Comparison of ENCODE assay signal across 22 mouse cellular contexts in genomic region chr15:80059606-80060005, GRCm38 (mm10). TPM values are rescaled to one million over a fixed set of nuclear protein-coding genes. Genes with fewer than 3 reads are reported as not detected.
DNase-seq lines count a peak whose midpoint lies in the region; ATAC-seq and TF ChIP-seq lines count a peak whose summit lies in the region.
"Had no signal": no experiment of that assay in that cellular context is flagged by ENCODE, and none has a peak within 500 bp of the region (broad histone marks: within the 10 kb centered on the region; RNA-seq: fewer than 3 reads in every experiment).

No protein-coding gene starts in this region.

- H3K27me3 ChIP-seq in intestine, embryonic 14.5 days (replicated peaks; ENCODE audit: control insufficient read depth, insufficient read depth, low read length), result no peaks in the 10 kb centered on the region
- H3K27me3 ChIP-seq in intestine, postnatal 0 days (replicated peaks; ENCODE audit: control insufficient read depth, insufficient read depth, low read length), result no peaks in the 10 kb centered on the region
- H3K27me3 ChIP-seq: limb, embryonic 15.5 days; Patski had no signal

- ATAC-seq in intestine, embryonic 14.5 days (replicated peaks; ENCODE audit: low FRiP score, low TSS enrichment, low read depth), result peak; percentile 48; the same call in 1 of the 2 replicates
- ATAC-seq in intestine, postnatal 0 days, result no peak
- ATAC-seq: CD4-positive, CD25-positive, alpha-beta regulatory T cell, adult 4 months; forebrain, postnatal 0 days; hindbrain, postnatal 0 days; Patski had no signal

- H3K4me2 ChIP-seq in intestine, embryonic 14.5 days (ENCODE audit: low read length), result no peak overlapping the region
- H3K4me2 ChIP-seq in intestine, postnatal 0 days (replicated peaks; ENCODE audit: low read depth), result no peak overlapping the region
- H3K4me2 ChIP-seq: limb, embryonic 15.5 days; neural tube, embryonic 12.5 days had no signal

- H3K9ac ChIP-seq in intestine, embryonic 14.5 days (ENCODE audit: low read length), result no peak overlapping the region
- no peak overlapping the region for H3K9ac ChIP-seq in intestine, postnatal 0 days (ENCODE audit: low read depth, low read length)
- H3K9ac ChIP-seq: forebrain, postnatal 0 days; limb, embryonic 15.5 days; neural tube, embryonic 12.5 days had no signal

- H3K36me3 ChIP-seq in intestine, embryonic 14.5 days (ENCODE audit: control insufficient read depth, insufficient read depth, low read length), result no peaks in the 10 kb centered on the region
- no peaks in the 10 kb centered on the region for H3K36me3 ChIP-seq in intestine, postnatal 0 days (ENCODE audit: control insufficient read depth, insufficient read depth)
- H3K36me3 ChIP-seq: limb, embryonic 15.5 days; midbrain, embryonic 10.5 days; neural tube, embryonic 12.5 days had no signal

- no peak overlapping the region for H3K27ac ChIP-seq in intestine, embryonic 14.5 days (ENCODE audit: low read depth)
- no peak overlapping the region for H3K27ac ChIP-seq in intestine, postnatal 0 days (ENCODE audit: low read depth, low read length)
- H3K27ac ChIP-seq: hindbrain, postnatal 0 days; limb, embryonic 15.5 days; macrophage; midbrain, embryonic 10.5 days; neural tube, embryonic 12.5 days had no signal

- WGBS in intestine, embryonic 14.5 days, result 49% methylated on average over 7 of the region's 7 CpGs
- WGBS in intestine, postnatal 0 days, result 39% methylated on average over 7 of the region's 7 CpGs

- DNase-seq in intestine, embryonic 14.5 days (ENCODE audit: low spot score), result no peak
- DNase-seq in kidney, adult 8-10 months, result peak; percentile 69 to 81
- peak; percentile 73 for DNase-seq in kidney, postnatal 14 days
- peak; percentile 76 for DNase-seq in yolk sac, embryonic 10.5 days (ENCODE audit: low spot score)
- DNase-seq in natural killer cell, adult 2 months (ENCODE audit: low spot score in 2 of 2), result no peak
- no peak for DNase-seq in layer of hippocampus, adult 9-10 months (ENCODE audit: low spot score)
- DNase-seq: adrenal gland, postnatal 14 days; cerebellum, adult 11 months; cerebellum, postnatal 25 days; embryo, embryonic 11 days; forebrain, postnatal 0 days; heart, adult 18-20 months; right cerebral cortex, adult 18-20 months; thymus, postnatal 14 days had no signal

- H3K4me3 ChIP-seq in intestine, embryonic 14.5 days (ENCODE audit: low read depth, low read length), result no peak overlapping the region
- H3K4me3 ChIP-seq in intestine, postnatal 0 days (ENCODE audit: low read depth, low read length), result no peak overlapping the region
- H3K4me3 ChIP-seq: limb, embryonic 15.5 days; midbrain, embryonic 10.5 days; neural tube, embryonic 12.5 days had no signal

- H3K9me3 ChIP-seq in intestine, embryonic 14.5 days (ENCODE audit: control insufficient read depth, low read length), result no peaks in the 10 kb centered on the region
- no peaks in the 10 kb centered on the region for H3K9me3 ChIP-seq in intestine, postnatal 0 days (ENCODE audit: control insufficient read depth)
- H3K9me3 ChIP-seq: limb, embryonic 15.5 days; midbrain, embryonic 10.5 days; neural tube, embryonic 12.5 days had no signal

- TF ChIP-seq CTCF in intestine, postnatal 0 days (IDR thresholded peaks at IDR 0.05; ENCODE audit: low read depth), result no peak

- 0 out of 2 replicates have a peak, but pooled peaks cover 2% of the 10 kb centered on the region for H3K4me1 ChIP-seq in intestine, embryonic 14.5 days (replicated peaks; ENCODE audit: control insufficient read depth, insufficient read depth, low read length)
- H3K4me1 ChIP-seq in intestine, postnatal 0 days (replicated peaks; ENCODE audit: control insufficient read depth, insufficient read depth, low read length), result 0 out of 2 replicates have a peak, but pooled peaks cover 2% of the 10 kb centered on the region
- H3K4me1 ChIP-seq: neural tube, embryonic 12.5 days had no signal

RNA-seq across cellular contexts. Expression of gene Syngr1, which starts 31.5 kb away (rescaled TPM):
- polyA plus RNA-seq in intestine, embryonic 14.5 days (2014; fragmentation: Nextera tagmentation; extraction: Ambion mirVana), result 20.7 and 24.3 TPM in 2 replicates
- 6.8 and 10.4 TPM in 2 replicates for polyA plus RNA-seq in intestine, postnatal 0 days (2015; fragmentation: Nextera tagmentation; extraction: Ambion mirVana)

RNA-seq across cellular contexts. Expression of gene Rpl3, which starts 32.1 kb away (rescaled TPM):
- polyA plus RNA-seq in intestine, embryonic 14.5 days (2014; fragmentation: Nextera tagmentation; extraction: Ambion mirVana), result 1,482 and 1,532 TPM in 2 replicates
- polyA plus RNA-seq in intestine, postnatal 0 days (2015; fragmentation: Nextera tagmentation; extraction: Ambion mirVana), result 436 and 450 TPM in 2 replicates

RNA-seq across cellular contexts. Expression of gene Pdgfb, which starts 44.8 kb away (rescaled TPM):
- polyA plus RNA-seq in intestine, embryonic 14.5 days (2014; fragmentation: Nextera tagmentation; extraction: Ambion mirVana), result 6.6 and 8.1 TPM in 2 replicates
- 6.9 and 7.1 TPM in 2 replicates for polyA plus RNA-seq in intestine, postnatal 0 days (2015; fragmentation: Nextera tagmentation; extraction: Ambion mirVana)

Comparison
In these comparisons a context has a peak if more than half of its experiments do, and no peak if none do; other contexts are left out.
1. DNase-seq: peak in kidney, adult 8-10 months (2 of 2), kidney, postnatal 14 days (single experiment) and yolk sac, embryonic 10.5 days (single experiment); none in intestine, embryonic 14.5 days (single experiment), natural killer cell, adult 2 months (0 of 2) and layer of hippocampus, adult 9-10 months (single experiment).